Mouse (Mus musculus) fat pad, adult 2 months (tissue): ENCODE data around the gene Hist1h4i.
"Not testable (repeated sequence)": the region's sequence is repeated elsewhere in the genome, so short reads cannot be mapped to it uniquely, and the experiment has no call there.

ENCODE experiments used
- DNase-seq: peaks from one replicate; pipeline ENCODE4 v3.0.0-alpha.2; 2011; ENCODE audit warnings: low read depth, low spot score; ENCODE audit errors: extremely low read depth

Hist1h4i gene

GRCm38 (mm10) chr13:22041142-22041536 lies at the start of gene Hist1h4i:
Gene Hist1h4i, minus strand, starts transcription at chr13:22041362.
- DNase-seq: not testable (repeated sequence)

GRCm38 (mm10) chr13:22084140-22084539 lies 43.0 kb upstream of the Hist1h4i start, which contains the start of gene Vmn1r188:
Gene Vmn1r188, plus strand, starts transcription at chr13:22084440.
- DNase-seq: not testable (repeated sequence)

- DNase-seq: no peak
Measured at GRCm38 (mm10) chr13:22063468-22063867, 22.3 kb upstream of the Hist1h4i start.

GRCm38 (mm10) chr13:22061422-22061821 lies 20.3 kb upstream of the Hist1h4i start:
- DNase-seq: no peak

GRCm38 (mm10) chr13:22053754-22054153 lies 12.6 kb upstream of the Hist1h4i start:
- DNase-seq: no peak

- no peak for DNase-seq
Measured at GRCm38 (mm10) chr13:22051523-22051859, 10.3 kb upstream of the Hist1h4i start.

- no peak for DNase-seq
Measured at GRCm38 (mm10) chr13:22050591-22051522, 9.7 kb upstream of the Hist1h4i start.

- no peak for DNase-seq
Measured at GRCm38 (mm10) chr13:22049737-22050440, 8.7 kb upstream of the Hist1h4i start.

- no peak for DNase-seq
Measured at GRCm38 (mm10) chr13:22049041-22049440, 7.9 kb upstream of the Hist1h4i start.

GRCm38 (mm10) chr13:22045311-22045710 lies 4.1 kb upstream of the Hist1h4i start:
- no peak for DNase-seq

GRCm38 (mm10) chr13:22044432-22045155 lies 3.4 kb upstream of the Hist1h4i start:
- no peak for DNase-seq

GRCm38 (mm10) chr13:22043503-22044431 lies 2.6 kb upstream of the Hist1h4i start:
- no peak for DNase-seq

- peak; percentile 98 for DNase-seq
Measured at GRCm38 (mm10) chr13:22042568-22043502, 1.7 kb upstream of the Hist1h4i start, which contains the start of the genes Hist1h2ag and Hist1h2bj. Gene Hist1h2ag, minus strand, starts transcription at chr13:22042944. Gene Hist1h2bj, plus strand, starts transcription at chr13:22043214.

GRCm38 (mm10) chr13:22041651-22042567 lies 747 bp upstream of the Hist1h4i start:
- no peak for DNase-seq

- DNase-seq: no peak
Measured at GRCm38 (mm10) chr13:22040464-22041141, 559 bp downstream of the Hist1h4i start.

GRCm38 (mm10) chr13:22039951-22040463 lies 1.2 kb downstream of the Hist1h4i start:
- DNase-seq: no peak

GRCm38 (mm10) chr13:22039364-22039763 lies 1.8 kb downstream of the Hist1h4i start:
- DNase-seq: no peak
